Mouse (Mus musculus): ENCODE data around the gene Tirap. TPM values are rescaled to one million over a fixed set of nuclear protein-coding genes. Genes with fewer than 3 reads are reported as not detected.
A peak's percentile ranks its signal among the peaks of the same experiment; 100 is the strongest.

Tirap gene
- polyA plus RNA-seq, 1 experiment from 2014 or later = 16.6 TPM

GRCm38 (mm10) chr9:35217963-35218362 lies 17.9 kb upstream of the Tirap start:
- no peak for DNase-seq (ENCODE audit: low spot score)
- Histone ChIP-seq H3K9me3 (ENCODE audit: control insufficient read depth, low read length) (no peaks in the 10 kb centered on the region), H3K27me3 (ENCODE audit: control insufficient read depth, insufficient read depth, low read length) (no peaks in the 10 kb centered on the region), H3K36me3 (ENCODE audit: control insufficient read depth, insufficient read depth, low read length) (peaks cover 21% of the 10 kb centered on the region), H3K4me3 (ENCODE audit: low read depth, low read length) (no peak overlapping the region), H3K27ac (ENCODE audit: low read depth, low read length) (no peak overlapping the region), H3K4me1 (ENCODE audit: control insufficient read depth, insufficient read depth, low read length) (no peaks in the 10 kb centered on the region), H3K9ac (ENCODE audit: low read length) (no peak overlapping the region), H3K4me2 (ENCODE audit: low read depth) (no peak overlapping the region)
- WGBS = 78% methylated on average over 1 of the region's 1 CpGs
- no peak for ATAC-seq (ENCODE audit: insufficient read depth, low FRiP score, low TSS enrichment)

- Histone ChIP-seq H3K9me3 (ENCODE audit: control insufficient read depth, low read length) (no peaks in the 10 kb centered on the region), H3K27ac (ENCODE audit: low read depth, low read length) (no peak overlapping the region), H3K4me1 (ENCODE audit: control insufficient read depth, insufficient read depth, low read length) (0 out of 2 replicates have a peak, but pooled peaks cover 4% of the 10 kb centered on the region), H3K36me3 (ENCODE audit: control insufficient read depth, insufficient read depth, low read length) (peaks cover 20% of the 10 kb centered on the region), H3K4me2 (ENCODE audit: low read depth) (peak overlapping the region; percentile 53), H3K27me3 (ENCODE audit: control insufficient read depth, insufficient read depth, low read length) (no peaks in the 10 kb centered on the region), H3K9ac (ENCODE audit: low read length) (peak overlapping the region; percentile 71), H3K4me3 (ENCODE audit: low read depth, low read length) (peak overlapping the region; percentile 72)
- DNase-seq (ENCODE audit: low spot score) (peak; percentile 18), ATAC-seq (ENCODE audit: insufficient read depth, low FRiP score, low TSS enrichment) (no peak)
- 37% methylated on average over 26 of the region's 26 CpGs for WGBS
Measured at GRCm38 (mm10) chr9:35211573-35212511, 11.8 kb upstream of the Tirap start.

- H3K27me3 ChIP-seq (ENCODE audit: control insufficient read depth, insufficient read depth, low read length) = no peaks in the 10 kb centered on the region
- ATAC-seq (ENCODE audit: insufficient read depth, low FRiP score, low TSS enrichment) = peak; percentile 100
- H3K4me2 ChIP-seq (ENCODE audit: low read depth) = peak within 1 kb of the TSS; percentile 95
- H3K9me3 ChIP-seq (ENCODE audit: control insufficient read depth, low read length) = no peaks in the 10 kb centered on the region
- DNase-seq (ENCODE audit: low spot score) = peak; percentile 100
- peaks cover 22% of the 10 kb centered on the region for H3K36me3 ChIP-seq (ENCODE audit: control insufficient read depth, insufficient read depth, low read length)
- peak within 1 kb of the TSS; percentile 72 for H3K4me3 ChIP-seq (ENCODE audit: low read depth, low read length)
- peak within 1 kb of the TSS; percentile 85 for H3K9ac ChIP-seq (ENCODE audit: low read length)
- whole genome bisulfite sequencing = under 1% methylated on average over 72 of the region's 72 CpGs
- 0 out of 2 replicates have a peak, but pooled peaks cover 4% of the 10 kb centered on the region for H3K4me1 ChIP-seq (ENCODE audit: control insufficient read depth, insufficient read depth, low read length)
- H3K27ac ChIP-seq (ENCODE audit: low read depth, low read length) = peak within 1 kb of the TSS; percentile 80
Measured at GRCm38 (mm10) chr9:35210542-35211474, 10.7 kb upstream of the Tirap start, which contains the start of gene Foxred1. Gene Foxred1 (minus strand): TSS chr9:35211055.

GRCm38 (mm10) chr9:35204421-35204820 lies 4.3 kb upstream of the Tirap start:
- no peaks in the 10 kb centered on the region; the same call in 1 of the 2 replicates for H3K4me1 ChIP-seq (ENCODE audit: control insufficient read depth, insufficient read depth, low read length)
- no peak for DNase-seq (ENCODE audit: low spot score)
- no peak overlapping the region for H3K9ac ChIP-seq (ENCODE audit: low read length)
- no peaks in the 10 kb centered on the region for H3K27me3 ChIP-seq (ENCODE audit: control insufficient read depth, insufficient read depth, low read length)
- H3K27ac ChIP-seq (ENCODE audit: low read depth, low read length) = no peak overlapping the region
- H3K4me3 ChIP-seq (ENCODE audit: low read depth, low read length) = no peak overlapping the region
- no peak overlapping the region for H3K4me2 ChIP-seq (ENCODE audit: low read depth)
- no peaks in the 10 kb centered on the region for H3K9me3 ChIP-seq (ENCODE audit: control insufficient read depth, low read length)
- WGBS = 96% methylated on average over 2 of the region's 2 CpGs
- no peak for ATAC-seq (ENCODE audit: insufficient read depth, low FRiP score, low TSS enrichment)
- peaks cover 8% of the 10 kb centered on the region for H3K36me3 ChIP-seq (ENCODE audit: control insufficient read depth, insufficient read depth, low read length)

GRCm38 (mm10) chr9:35203536-35203935 lies 3.4 kb upstream of the Tirap start:
- DNase-seq (ENCODE audit: low spot score) (no peak), ATAC-seq (ENCODE audit: insufficient read depth, low FRiP score, low TSS enrichment) (no peak)
- Histone ChIP-seq H3K27me3 (ENCODE audit: control insufficient read depth, insufficient read depth, low read length) (no peaks in the 10 kb centered on the region), H3K27ac (ENCODE audit: low read depth, low read length) (no peak overlapping the region), H3K4me2 (ENCODE audit: low read depth) (no peak overlapping the region), H3K36me3 (ENCODE audit: control insufficient read depth, insufficient read depth, low read length) (peaks cover 8% of the 10 kb centered on the region), H3K4me1 (ENCODE audit: control insufficient read depth, insufficient read depth, low read length) (no peaks in the 10 kb centered on the region; the same call in 1 of the 2 replicates), H3K4me3 (ENCODE audit: low read depth, low read length) (no peak overlapping the region), H3K9me3 (ENCODE audit: control insufficient read depth, low read length) (no peaks in the 10 kb centered on the region), H3K9ac (ENCODE audit: low read length) (no peak overlapping the region)
- 76% methylated on average over 3 of the region's 3 CpGs for WGBS

GRCm38 (mm10) chr9:35200529-35201060 lies 504 bp upstream of the Tirap start:
- Histone ChIP-seq H3K4me3 (ENCODE audit: low read depth, low read length) (peak overlapping the region; percentile 63), H3K4me2 (ENCODE audit: low read depth) (peak overlapping the region; percentile 66), H3K27ac (ENCODE audit: low read depth, low read length) (no peak overlapping the region), H3K36me3 (ENCODE audit: control insufficient read depth, insufficient read depth, low read length) (peaks cover 2% of the 10 kb centered on the region; the same call in 1 of the 2 replicates), H3K4me1 (ENCODE audit: control insufficient read depth, insufficient read depth, low read length) (no peaks in the 10 kb centered on the region; the same call in 1 of the 2 replicates), H3K9ac (ENCODE audit: low read length) (peak overlapping the region; percentile 84), H3K27me3 (ENCODE audit: control insufficient read depth, insufficient read depth, low read length) (no peaks in the 10 kb centered on the region), H3K9me3 (ENCODE audit: control insufficient read depth, low read length) (no peaks in the 10 kb centered on the region)
- WGBS = 67% methylated on average over 9 of the region's 9 CpGs
- ATAC-seq (ENCODE audit: insufficient read depth, low FRiP score, low TSS enrichment) (no peak), DNase-seq (ENCODE audit: low spot score) (no peak)

- H3K9me3 ChIP-seq (ENCODE audit: control insufficient read depth, low read length) = no peaks in the 10 kb centered on the region
- peak overlapping the region; percentile 84 for H3K9ac ChIP-seq (ENCODE audit: low read length)
- H3K27me3 ChIP-seq (ENCODE audit: control insufficient read depth, insufficient read depth, low read length) = no peaks in the 10 kb centered on the region
- H3K27ac ChIP-seq (ENCODE audit: low read depth, low read length) = no peak overlapping the region; the same call in 1 of the 2 replicates
- WGBS = 28% methylated on average over 18 of the region's 18 CpGs
- no peaks in the 10 kb centered on the region for H3K36me3 ChIP-seq (ENCODE audit: control insufficient read depth, insufficient read depth, low read length)
- peak overlapping the region; percentile 66 for H3K4me2 ChIP-seq (ENCODE audit: low read depth)
- DNase-seq (ENCODE audit: low spot score) (no peak), ATAC-seq (ENCODE audit: insufficient read depth, low FRiP score, low TSS enrichment) (peak; percentile 20)
- H3K4me1 ChIP-seq (ENCODE audit: control insufficient read depth, insufficient read depth, low read length) = no peaks in the 10 kb centered on the region; the same call in 1 of the 2 replicates
- peak overlapping the region; percentile 63 for H3K4me3 ChIP-seq (ENCODE audit: low read depth, low read length)
Measured at GRCm38 (mm10) chr9:35198945-35199771, 933 bp downstream of the Tirap start.

Measured in neural tube, embryonic 11.5 days (tissue).